Comparison of ENCODE assay signal across 31 mouse cellular contexts in genomic region chr13:96604242-96604641, GRCm38 (mm10).
"Had no signal": no experiment of that assay in that cellular context is flagged by ENCODE, and none has a peak within 500 bp of the region (broad histone marks: within the 10 kb centered on the region; RNA-seq: fewer than 3 reads in every experiment).

No protein-coding gene starts in this region.

- H3K4me3 ChIP-seq: limb, embryonic 10.5 days; limb, embryonic 12.5 days; limb, embryonic 13.5 days; limb, embryonic 15.5 days; liver, embryonic 12.5 days; liver, embryonic 13.5 days; liver, embryonic 15.5 days; lung, embryonic 15.5 days; megakaryocyte, embryonic 14.5 days; midbrain, embryonic 10.5 days; midbrain, embryonic 12.5 days; midbrain, embryonic 13.5 days; midbrain, embryonic 15.5 days; myocyte had no signal

- H3K9me3 ChIP-seq: limb, embryonic 10.5 days; limb, embryonic 12.5 days; limb, embryonic 13.5 days; limb, embryonic 15.5 days; liver, embryonic 12.5 days; liver, embryonic 13.5 days; liver, embryonic 15.5 days; lung, embryonic 15.5 days; megakaryocyte, embryonic 14.5 days; midbrain, embryonic 10.5 days; midbrain, embryonic 12.5 days; midbrain, embryonic 13.5 days; midbrain, embryonic 15.5 days had no signal

- ATAC-seq: liver, embryonic 12.5 days; liver, postnatal 0 days; lung, postnatal 0 days; midbrain, embryonic 13.5 days; midbrain, embryonic 15.5 days; midbrain, embryonic 16.5 days had no signal

- H3K4me1 ChIP-seq: limb, embryonic 10.5 days; limb, embryonic 12.5 days; limb, embryonic 13.5 days; limb, embryonic 15.5 days; liver, embryonic 15.5 days; lung, embryonic 15.5 days; megakaryocyte, embryonic 14.5 days; midbrain, embryonic 12.5 days; midbrain, embryonic 13.5 days; midbrain, embryonic 15.5 days had no signal

- H3K27ac ChIP-seq: limb, embryonic 10.5 days; limb, embryonic 12.5 days; limb, embryonic 13.5 days; limb, embryonic 15.5 days; liver, embryonic 12.5 days; liver, embryonic 13.5 days; liver, embryonic 14.5 days; liver, embryonic 15.5 days; lung, embryonic 15.5 days; macrophage; midbrain, embryonic 10.5 days; midbrain, embryonic 12.5 days; midbrain, embryonic 13.5 days; midbrain, embryonic 15.5 days had no signal

- H3K4me2 ChIP-seq: limb, embryonic 12.5 days; limb, embryonic 13.5 days; limb, embryonic 15.5 days; liver, embryonic 11.5 days; liver, embryonic 12.5 days; liver, embryonic 13.5 days; liver, embryonic 15.5 days; lung, embryonic 14.5 days; lung, embryonic 15.5 days; midbrain, embryonic 11.5 days; midbrain, embryonic 12.5 days; midbrain, embryonic 13.5 days; midbrain, embryonic 15.5 days had no signal

- H3K27me3 ChIP-seq: limb, embryonic 12.5 days; limb, embryonic 13.5 days; limb, embryonic 15.5 days; liver, embryonic 12.5 days; liver, embryonic 13.5 days; liver, embryonic 15.5 days; lung, embryonic 15.5 days; megakaryocyte, embryonic 14.5 days; midbrain, embryonic 12.5 days; midbrain, embryonic 13.5 days; midbrain, embryonic 15.5 days had no signal

- H3K9ac ChIP-seq: limb, embryonic 12.5 days; limb, embryonic 13.5 days; limb, embryonic 15.5 days; liver, embryonic 12.5 days; liver, embryonic 13.5 days; liver, embryonic 14.5 days; liver, embryonic 15.5 days; liver, postnatal 0 days; lung, embryonic 14.5 days; lung, embryonic 15.5 days; midbrain, embryonic 12.5 days; midbrain, embryonic 13.5 days; midbrain, embryonic 15.5 days had no signal

- DNase-seq: left cerebral cortex, postnatal 4 days; liver; liver, embryonic 13.5 days; liver, postnatal 0 days; lung, adult 18-20 months; lung, adult 2 months; lung, embryonic 14.5 days; lung, postnatal 10 days; lung, postnatal 14 days; lung, postnatal 36 days; lung, postnatal 4 days; midbrain, embryonic 14.5 days had no signal
